Mouse (Mus musculus): ENCODE data around the gene Ubn1.

GRCm38 (mm10) chr16:5070321-5070720 is 20.5 kb downstream of the Ubn1 start:
- TF ChIP-seq CTCF (conservative IDR thresholded peaks at IDR 0.05 in 1 of 2, IDR thresholded peaks at IDR 0.05 in 1 of 2; ENCODE audit: low read depth in 2 of 2, low read length in 2 of 2) = no peak
- no peak for TF ChIP-seq MXI1 (IDR thresholded peaks at IDR 0.05; ENCODE audit: low read depth, low read length)
- TF ChIP-seq EP300 (IDR thresholded peaks at IDR 0.05; ENCODE audit: low read length) = no peak
- TF ChIP-seq E2F4 (IDR thresholded peaks at IDR 0.05; ENCODE audit: insufficient replicate concordance, low read depth, low read length) = no peak
- TF ChIP-seq MAFK (IDR thresholded peaks at IDR 0.05; ENCODE audit: insufficient replicate concordance, low read length) = no peak
- TF ChIP-seq POLR2A (IDR thresholded peaks at IDR 0.05; ENCODE audit: low read depth, low read length) = no peak
- TF ChIP-seq BHLHE40 (IDR thresholded peaks at IDR 0.05; ENCODE audit: low read depth, low read length) = no peak
- TF ChIP-seq ZC3H11A (IDR thresholded peaks at IDR 0.05; ENCODE audit: low read depth, low read length) = no peak
- no peak for TF ChIP-seq HCFC1 (IDR thresholded peaks at IDR 0.05; ENCODE audit: low read depth, low read length)

Data from CH12.LX (cell line).